Mouse (Mus musculus) forebrain, postnatal 0 days (tissue): ENCODE results near the gene Rbms3. TPM values are rescaled to one million over a fixed set of nuclear protein-coding genes. Genes with fewer than 3 reads are reported as not detected.

Experiments used
- ATAC-seq: fragments of 200-750 bp; cut with Nextera tagmentation; 2 replicates; pipeline ENCODE4 v1.8.0; 2017; ENCODE audit warnings: mild to moderate bottlenecking, moderate library complexity
- DNase-seq: peaks from one replicate; pipeline ENCODE4 v3.0.0-alpha.2; 2015
- H3K27ac ChIP-seq: fragments of 300-500 bp; sonication (generic); 2 replicates; pipeline ENCODE4 v1.5.1; 2014; ENCODE audit warnings: low read depth, mild to moderate bottlenecking, antibody characterized with exemption, low read length, moderate library complexity, mixed read lengths
- H3K27me3 ChIP-seq: fragments of 300-500 bp; sonication (generic); 2 replicates; pipeline ENCODE4 v1.6.1; 2014; ENCODE audit warnings: mild to moderate bottlenecking, low read length, mixed read lengths; ENCODE audit not compliant: insufficient read depth
- H3K36me3 ChIP-seq: fragments of 300-500 bp; sonication (generic); 2 replicates; pipeline ENCODE4 v1.6.1; 2014; ENCODE audit warnings: mild to moderate bottlenecking, moderate library complexity; ENCODE audit not compliant: insufficient read depth
- H3K4me1 ChIP-seq: fragments of 300-500 bp; sonication (generic); 2 replicates; pipeline ENCODE4 v1.6.1; 2014; ENCODE audit warnings: antibody characterized with exemption; ENCODE audit not compliant: insufficient read depth
- H3K4me2 ChIP-seq: fragments of 300-500 bp; sonication (generic); 2 replicates; pipeline ENCODE4 v1.6.1; 2014; ENCODE audit warnings: low read depth, mild to moderate bottlenecking, moderate library complexity
- H3K4me3 ChIP-seq: fragments of 300-500 bp; sonication (generic); 2 replicates; pipeline ENCODE4 v1.5.1; 2014; ENCODE audit warnings: low read depth, low read length, mixed read lengths
- H3K9ac ChIP-seq: fragments of 300-500 bp; sonication (generic); 2 replicates; pipeline ENCODE4 v1.6.1; 2014; ENCODE audit warnings: mild to moderate bottlenecking
- H3K9me3 ChIP-seq: fragments of 300-500 bp; sonication (generic); 2 replicates; pipeline ENCODE4 v1.6.1; 2016; ENCODE audit warnings: low read length
- CTCF ChIP-seq: sonication (generic); IDR thresholded peaks from 2 replicates; pipeline ENCODE4 v1.5.1; 2016; ENCODE audit warnings: antibody characterized with exemption, control low read depth, low read depth
- WGBS: fragments of 180-500 bp; shearing (Covaris S2); extraction: QIAGEN DNeasy Blood & Tissue Kit; methylation state at CpG from one replicate; pipeline ENCODE4 v1.1.7; 2014; 5-methylcytosine and 5-hydroxymethylcytosine counted together
- polyA plus RNA-seq: library from polyadenylated mRNA; unstranded; fragments of >200 nt; fragmentation: Nextera tagmentation; extraction: Ambion mirVana; gene quantifications from 2 replicates; pipeline ENCODE4 v1.2.1, GENCODE M21; 2015
- total RNA-seq: library from RNA; depleted of rRNA; stranded (reverse); fragments of >200 nt; gene quantifications from 2 replicates; pipeline ENCODE4 v1.2.3, GENCODE M21; 2014

Rbms3 gene
- total and polyA plus RNA-seq, 2 experiments from 2014 or later: 29.9 to 38.8 TPM

DNA sequence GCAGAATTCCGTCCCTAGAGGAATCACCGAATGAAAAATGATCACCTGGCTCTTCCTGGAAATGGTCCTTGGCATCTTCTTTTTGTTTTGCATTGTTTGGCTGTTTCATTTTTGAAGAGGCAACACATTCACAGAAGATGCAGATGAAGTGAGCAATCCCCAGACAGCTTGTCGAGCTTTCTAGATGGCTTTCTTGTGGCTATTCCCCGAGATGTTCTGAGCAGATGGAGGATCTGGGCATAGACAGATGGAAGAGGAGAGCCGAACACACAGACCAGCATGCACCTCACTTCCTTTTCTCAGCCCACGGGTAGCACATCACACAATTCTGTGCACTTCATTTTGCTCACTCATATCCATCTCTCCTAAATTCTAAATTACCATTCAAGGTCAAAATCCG lies 1063.0 kb downstream of the Rbms3 start:
- DNase-seq (peak; percentile 28), ATAC-seq (no peak)
- Histone ChIP-seq H3K27ac (no peak overlapping the region), H3K36me3 (no peaks in the 10 kb centered on the region), H3K4me1 (no peaks in the 10 kb centered on the region), H3K9me3 (no peaks in the 10 kb centered on the region), H3K4me3 (no peak overlapping the region), H3K9ac (no peak overlapping the region), H3K27me3 (no peaks in the 10 kb centered on the region), H3K4me2 (no peak overlapping the region)
- no peak for TF ChIP-seq CTCF
- WGBS: 75% methylated on average over 7 of the region's 7 CpGs

DNA sequence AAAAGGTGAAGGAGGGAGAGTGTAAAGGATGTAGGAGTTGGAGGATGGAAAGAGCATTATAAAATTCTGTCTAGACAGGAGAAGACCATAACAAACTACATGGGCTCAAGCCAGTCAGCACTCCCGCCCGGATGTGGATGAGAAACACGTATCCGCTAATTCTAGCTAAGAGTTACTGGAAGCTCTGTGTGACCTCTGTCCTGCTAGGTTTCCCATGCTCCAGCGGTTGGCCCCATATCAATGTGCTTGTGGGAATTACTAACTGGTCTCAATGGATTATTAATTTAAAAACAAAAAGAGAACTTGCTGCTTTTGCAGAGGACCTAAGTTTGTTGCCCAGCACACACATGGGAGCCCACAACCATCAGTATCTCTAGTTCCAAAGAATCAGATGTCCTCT lies 1071.9 kb downstream of the Rbms3 start:
- Histone ChIP-seq H3K9me3 (no peaks in the 10 kb centered on the region), H3K27ac (no peak overlapping the region), H3K36me3 (no peaks in the 10 kb centered on the region), H3K4me3 (no peak overlapping the region), H3K27me3 (no peaks in the 10 kb centered on the region), H3K4me2 (no peak overlapping the region), H3K4me1 (0 out of 2 replicates have a peak, but pooled peaks cover 4% of the 10 kb centered on the region), H3K9ac (no peak overlapping the region)
- DNase-seq (no peak), ATAC-seq (no peak)
- WGBS: 95% methylated on average over 5 of the region's 5 CpGs
- TF ChIP-seq CTCF: no peak

DNA sequence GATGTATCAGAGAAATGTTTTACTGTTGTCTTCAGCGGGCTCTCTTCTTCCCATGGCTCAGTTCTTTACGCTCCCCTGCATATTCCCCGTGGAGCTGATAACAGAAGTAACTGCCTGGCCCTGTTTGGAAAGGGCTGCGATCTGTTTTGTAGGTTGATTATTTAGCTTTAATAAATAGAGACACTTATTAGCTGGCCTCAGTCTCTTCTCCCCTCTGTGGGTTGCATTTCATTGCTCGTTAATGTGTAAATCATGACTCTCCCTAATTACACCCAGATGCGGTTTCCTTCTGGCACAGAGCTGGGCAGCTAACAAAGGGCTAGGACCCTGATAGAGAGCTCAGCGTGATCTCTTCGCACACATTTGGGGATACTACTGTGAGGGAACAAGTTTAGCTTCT lies 1073.1 kb downstream of the Rbms3 start:
- H3K9me3 ChIP-seq: no peaks in the 10 kb centered on the region
- 22% methylated on average over 8 of the region's 8 CpGs for WGBS
- H3K4me3 ChIP-seq: no peak overlapping the region
- ATAC-seq: no peak
- TF ChIP-seq CTCF: no peak
- H3K4me2 ChIP-seq: no peak overlapping the region
- H3K9ac ChIP-seq: no peak overlapping the region
- H3K27ac ChIP-seq: no peak overlapping the region
- H3K36me3 ChIP-seq: no peaks in the 10 kb centered on the region
- no peak for DNase-seq
- 0 out of 2 replicates have a peak, but pooled peaks cover 4% of the 10 kb centered on the region for H3K4me1 ChIP-seq
- H3K27me3 ChIP-seq: no peaks in the 10 kb centered on the region

DNA sequence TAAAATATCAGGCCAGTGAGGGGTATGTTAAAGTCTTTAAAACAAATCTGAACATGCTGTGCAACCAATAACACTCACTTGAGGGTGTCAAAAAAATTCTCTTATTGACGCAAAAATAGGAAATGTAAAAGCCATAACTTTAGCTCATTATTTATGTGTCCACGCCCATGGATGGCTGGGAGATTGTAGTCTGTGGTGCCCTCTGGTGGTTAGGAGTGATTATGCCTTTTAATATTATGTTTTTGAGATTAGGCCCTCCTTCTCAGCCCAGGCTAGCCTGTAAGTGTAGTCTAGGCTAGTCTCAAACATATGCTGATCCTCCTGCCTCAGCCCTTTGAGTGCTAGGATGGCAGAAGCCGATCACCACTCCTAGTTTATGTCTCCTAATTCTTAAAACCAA lies 1076.5 kb downstream of the Rbms3 start:
- Histone ChIP-seq H3K27ac (no peak overlapping the region), H3K27me3 (no peaks in the 10 kb centered on the region), H3K4me2 (no peak overlapping the region), H3K4me3 (no peak overlapping the region), H3K36me3 (no peaks in the 10 kb centered on the region), H3K9ac (no peak overlapping the region), H3K4me1 (0 out of 2 replicates have a peak, but pooled peaks cover 4% of the 10 kb centered on the region), H3K9me3 (no peaks in the 10 kb centered on the region)
- TF ChIP-seq CTCF: peak; percentile 55
- DNase-seq: no peak
- no peak for ATAC-seq
- 89% methylated on average over 3 of the region's 3 CpGs for WGBS

DNA sequence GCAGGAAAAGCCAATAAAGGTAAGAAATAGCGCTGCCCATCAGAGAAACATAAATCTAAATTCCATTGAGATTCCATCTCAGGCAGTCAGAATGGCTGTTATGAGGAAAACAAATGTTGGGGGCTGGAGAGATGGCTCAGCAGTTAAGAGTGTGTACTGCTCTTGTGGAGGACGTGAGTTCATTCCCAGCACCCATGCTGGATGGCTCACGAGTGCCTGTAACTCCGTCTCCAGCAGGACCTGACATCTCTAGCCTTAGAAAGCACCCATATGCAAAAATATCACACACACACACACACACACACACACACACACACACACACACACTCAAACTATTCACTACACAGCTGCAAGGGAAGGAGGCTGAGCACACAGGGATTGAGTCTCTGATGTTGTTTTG lies 1083.6 kb downstream of the Rbms3 start:
- H3K4me1 ChIP-seq: no peaks in the 10 kb centered on the region
- H3K27ac ChIP-seq: no peak overlapping the region
- DNase-seq (no peak), ATAC-seq (no peak)
- H3K9me3 ChIP-seq: no peaks in the 10 kb centered on the region
- no peaks in the 10 kb centered on the region for H3K36me3 ChIP-seq
- H3K4me3 ChIP-seq: no peak overlapping the region
- no peaks in the 10 kb centered on the region for H3K27me3 ChIP-seq
- no peak overlapping the region for H3K9ac ChIP-seq
- TF ChIP-seq CTCF: no peak
- H3K4me2 ChIP-seq: no peak overlapping the region
- WGBS: 85% methylated on average over 4 of the region's 4 CpGs

DNA sequence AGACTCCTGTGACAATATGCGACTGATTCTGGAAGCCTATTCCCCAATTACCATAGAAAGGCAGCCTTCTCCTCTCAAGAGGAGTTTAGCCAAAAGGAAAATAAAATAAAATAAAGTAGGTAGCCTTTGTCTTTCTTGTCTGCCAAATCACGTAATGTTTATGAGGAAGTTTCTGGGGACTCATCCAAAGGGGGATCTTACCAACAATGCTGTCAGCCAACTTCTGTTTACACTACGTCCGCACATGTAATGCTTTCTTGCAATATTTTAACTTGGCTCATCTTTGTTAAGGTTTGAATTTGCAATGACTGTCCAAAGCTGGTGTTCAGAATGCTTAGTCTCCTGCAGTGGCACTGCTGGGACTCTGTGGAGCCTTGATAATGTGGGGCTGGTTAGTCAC lies 1086.9 kb downstream of the Rbms3 start:
- no peak overlapping the region for H3K9ac ChIP-seq
- no peak for TF ChIP-seq CTCF
- no peak overlapping the region for H3K27ac ChIP-seq
- no peak overlapping the region for H3K4me2 ChIP-seq
- H3K4me3 ChIP-seq: no peak overlapping the region
- peak; percentile 21 for DNase-seq
- WGBS: 58% methylated on average over 4 of the region's 4 CpGs
- no peaks in the 10 kb centered on the region for H3K36me3 ChIP-seq
- no peaks in the 10 kb centered on the region for H3K27me3 ChIP-seq
- no peaks in the 10 kb centered on the region for H3K9me3 ChIP-seq
- H3K4me1 ChIP-seq: no peaks in the 10 kb centered on the region
- no peak for ATAC-seq

DNA sequence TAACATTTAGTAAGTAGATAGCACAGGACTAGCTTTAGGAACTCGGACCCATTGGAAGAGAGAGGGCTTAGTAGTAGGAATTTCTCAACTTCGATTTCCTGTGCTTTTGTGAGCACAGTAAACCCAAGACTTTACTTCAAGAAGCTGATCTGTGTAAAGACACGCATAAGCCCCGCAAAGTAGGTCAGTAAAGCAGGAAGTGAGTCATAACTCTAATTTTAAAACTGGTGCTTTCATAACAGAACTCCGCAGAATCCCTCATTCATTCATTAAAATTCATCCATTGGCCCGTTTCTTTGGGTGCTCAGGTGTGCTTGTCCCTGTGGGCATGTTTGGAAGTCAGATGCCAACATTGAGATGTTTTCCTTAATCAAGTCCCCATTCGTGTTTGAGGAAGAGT lies 1087.7 kb downstream of the Rbms3 start:
- Histone ChIP-seq H3K27ac (no peak overlapping the region), H3K4me2 (no peak overlapping the region), H3K4me3 (no peak overlapping the region), H3K4me1 (no peaks in the 10 kb centered on the region), H3K9me3 (no peaks in the 10 kb centered on the region), H3K9ac (no peak overlapping the region), H3K27me3 (no peaks in the 10 kb centered on the region), H3K36me3 (no peaks in the 10 kb centered on the region)
- no peak for ATAC-seq
- 88% methylated on average over 7 of the region's 7 CpGs for WGBS
- no peak for DNase-seq
- TF ChIP-seq CTCF: no peak

DNA sequence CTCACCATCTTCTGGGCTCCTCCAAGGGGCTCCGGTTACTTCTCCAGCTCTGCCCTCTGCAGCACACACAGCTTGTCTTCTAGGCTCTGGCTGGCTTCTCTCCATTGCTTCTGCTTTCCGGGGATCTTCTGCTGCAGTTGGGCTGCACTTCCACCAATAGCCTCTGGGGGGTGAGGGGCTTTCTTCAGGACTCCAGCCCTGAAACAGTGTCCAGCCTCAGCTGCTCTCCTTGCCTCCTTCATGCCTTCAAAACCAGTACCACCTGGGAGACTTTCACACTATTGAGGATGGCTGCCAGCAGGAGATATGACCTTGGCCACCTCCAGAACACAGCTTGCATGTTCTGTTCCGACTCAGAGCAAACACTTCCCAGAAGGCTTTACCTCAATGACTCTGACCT lies 1094.0 kb downstream of the Rbms3 start:
- DNase-seq (no peak), ATAC-seq (no peak)
- 72% methylated on average over 3 of the region's 3 CpGs for WGBS

More for the DNA sequence above, 1094.0 kb downstream of the Rbms3 start:
- Histone ChIP-seq H3K9me3 (0 out of 2 replicates have a peak, but pooled peaks cover 9% of the 10 kb centered on the region), H3K4me3 (no peak overlapping the region), H3K9ac (no peak overlapping the region), H3K27me3 (no peaks in the 10 kb centered on the region), H3K36me3 (no peaks in the 10 kb centered on the region), H3K4me2 (no peak overlapping the region), H3K4me1 (no peaks in the 10 kb centered on the region), H3K27ac (no peak overlapping the region)
- TF ChIP-seq CTCF: peak; percentile 34
